23 mouse cellular contexts compared by ENCODE assay signal in the genomic region with DNA sequence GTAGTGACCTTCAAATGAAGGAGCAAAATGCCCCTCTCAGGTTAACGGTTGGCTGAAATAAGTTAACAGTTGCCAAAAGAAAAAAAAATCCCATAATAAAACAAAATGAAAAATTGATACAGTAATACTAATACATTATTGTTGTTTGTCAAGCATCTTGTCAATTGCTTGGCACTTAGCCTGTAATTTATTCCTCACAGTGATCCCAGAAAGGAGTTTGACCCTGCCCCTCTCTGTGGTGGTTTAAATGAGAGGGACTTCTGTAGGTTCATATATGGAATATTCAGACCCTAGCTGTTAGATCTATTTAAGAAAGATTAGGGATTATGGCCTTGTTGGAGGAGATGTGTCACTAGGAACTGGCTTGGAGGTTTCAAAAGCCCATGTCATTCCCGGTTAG. TPM values are rescaled to one million over a fixed set of nuclear protein-coding genes. Genes with fewer than 3 reads are reported as not detected.
DNase-seq lines count a peak whose midpoint lies in the region; ATAC-seq and TF ChIP-seq lines count a peak whose summit lies in the region.
"Had no signal": no experiment of that assay in that cellular context is flagged by ENCODE, and none has a peak within 500 bp of the region (broad histone marks: within the 10 kb centered on the region; RNA-seq: fewer than 3 reads in every experiment).

No protein-coding gene starts in this region.

- no peak for TF ChIP-seq POLR2A in small intestine, adult 2 months (IDR thresholded peaks at IDR 0.05; ENCODE audit: low read depth, low read length)

- no peak overlapping the region for H3K9ac ChIP-seq in liver, embryonic 13.5 days
- H3K9ac ChIP-seq in intestine, postnatal 0 days (ENCODE audit: low read depth, low read length) = peak overlapping the region; percentile 18; the same call in 1 of the 2 replicates
- H3K9ac ChIP-seq: embryonic facial prominence, embryonic 12.5 days; forebrain, embryonic 15.5 days; heart, embryonic 15.5 days; hindbrain, embryonic 13.5 days had no signal

- H3K4me1 ChIP-seq in liver, embryonic 13.5 days (replicated peaks) = no peaks in the 10 kb centered on the region
- H3K4me1 ChIP-seq in intestine, postnatal 0 days (replicated peaks; ENCODE audit: control insufficient read depth, insufficient read depth, low read length) = no peaks in the 10 kb centered on the region
- no peaks in the 10 kb centered on the region; the same call in 1 of the 2 replicates for H3K4me1 ChIP-seq in small intestine, adult 2 months (ENCODE audit: control insufficient read depth, insufficient read depth, insufficient read length, low read length)
- H3K4me1 ChIP-seq: embryonic facial prominence, embryonic 12.5 days; forebrain, embryonic 15.5 days; hindbrain, embryonic 13.5 days had no signal

- H3K36me3 ChIP-seq in liver, embryonic 13.5 days = peaks cover 5% of the 10 kb centered on the region; the same call in 1 of the 2 replicates
- peaks cover 23% of the 10 kb centered on the region for H3K36me3 ChIP-seq in intestine, postnatal 0 days (ENCODE audit: control insufficient read depth, insufficient read depth)
- H3K36me3 ChIP-seq in small intestine, adult 2 months (ENCODE audit: control insufficient read depth, insufficient read depth, low read length) = peaks cover 47% of the 10 kb centered on the region
- H3K36me3 ChIP-seq: embryonic facial prominence, embryonic 12.5 days; forebrain, embryonic 15.5 days; heart, embryonic 15.5 days; hindbrain, embryonic 13.5 days had no signal

- WGBS in liver, embryonic 13.5 days (ENCODE audit: insufficient replicate concordance) = 46% methylated on average over 2 of the region's 2 CpGs
- 60% methylated on average over 2 of the region's 2 CpGs for WGBS in intestine, postnatal 0 days
- WGBS in small intestine, adult 2 months = 38% methylated on average over 2 of the region's 2 CpGs

- no peak for TF ChIP-seq CTCF in intestine, postnatal 0 days (IDR thresholded peaks at IDR 0.05; ENCODE audit: low read depth)
- no peak for TF ChIP-seq CTCF in small intestine, adult 2 months (IDR thresholded peaks at IDR 0.05; ENCODE audit: extremely low read depth, insufficient read length, insufficient replicate concordance, low read depth, low read length)

- H3K4me3 ChIP-seq in liver, embryonic 13.5 days (replicated peaks) = no peak overlapping the region
- no peak overlapping the region for H3K4me3 ChIP-seq in intestine, postnatal 0 days (ENCODE audit: low read depth, low read length)
- peak overlapping the region; percentile 58 for H3K4me3 ChIP-seq in small intestine, adult 2 months (ENCODE audit: low read depth, low read length)
- H3K4me3 ChIP-seq: embryonic facial prominence, embryonic 12.5 days; forebrain, embryonic 15.5 days; heart, embryonic 15.5 days; hindbrain, embryonic 13.5 days had no signal

- no peak overlapping the region for H3K27ac ChIP-seq in liver, embryonic 13.5 days
- H3K27ac ChIP-seq in intestine, postnatal 0 days (ENCODE audit: low read depth, low read length) = peak overlapping the region; percentile 60
- peak overlapping the region; percentile 86 for H3K27ac ChIP-seq in small intestine, adult 2 months (ENCODE audit: insufficient read depth, low read depth, low read length)
- H3K27ac ChIP-seq: embryonic facial prominence, embryonic 12.5 days; forebrain, embryonic 15.5 days; heart, embryonic 15.5 days; hindbrain, embryonic 13.5 days had no signal

- H3K4me2 ChIP-seq in liver, embryonic 13.5 days = 0 out of 2 replicates have a peak overlapping the region, but pooled peaks have one; percentile 29
- peak overlapping the region; percentile 67 for H3K4me2 ChIP-seq in intestine, postnatal 0 days (replicated peaks; ENCODE audit: low read depth)
- H3K4me2 ChIP-seq: embryonic facial prominence, embryonic 12.5 days; forebrain, embryonic 15.5 days; heart, embryonic 11.5 days; heart, embryonic 15.5 days; hindbrain, embryonic 13.5 days had no signal

- H3K27me3 ChIP-seq in liver, embryonic 13.5 days = no peaks in the 10 kb centered on the region
- no peaks in the 10 kb centered on the region for H3K27me3 ChIP-seq in intestine, postnatal 0 days (replicated peaks; ENCODE audit: control insufficient read depth, insufficient read depth, low read length)
- H3K27me3 ChIP-seq in small intestine, adult 2 months (ENCODE audit: control insufficient read depth, insufficient read depth, low read length) = no peaks in the 10 kb centered on the region
- H3K27me3 ChIP-seq: CH12.LX; embryonic facial prominence, embryonic 12.5 days; forebrain, embryonic 15.5 days; heart, embryonic 15.5 days; hindbrain, embryonic 13.5 days; Patski had no signal

- peak; percentile 56 for DNase-seq in kidney, adult 9 months
- no peak for DNase-seq in kidney, adult 8-10 months
- DNase-seq in liver, embryonic 13.5 days = no peak
- DNase-seq in liver = no peak
- no peak for DNase-seq in embryo, embryonic 9.5 days (ENCODE audit: extremely low spot score)
- DNase-seq: adrenal gland, postnatal 25 days; cerebellum, adult 18-20 months; cerebellum, adult 9-11 months; cerebellum, postnatal 36 days; gastrocnemius, postnatal 36 days; heart, adult 18-20 months; heart, postnatal 14 days had no signal

- no peaks in the 10 kb centered on the region for H3K9me3 ChIP-seq in liver, embryonic 13.5 days (replicated peaks)
- no peaks in the 10 kb centered on the region for H3K9me3 ChIP-seq in intestine, postnatal 0 days (ENCODE audit: control insufficient read depth)
- H3K9me3 ChIP-seq: embryonic facial prominence, embryonic 12.5 days; forebrain, embryonic 15.5 days; heart, embryonic 15.5 days; hindbrain, embryonic 13.5 days had no signal

- no peak for ATAC-seq in liver, embryonic 13.5 days (ENCODE audit: low read depth)
- ATAC-seq in intestine, postnatal 0 days = no peak
- ATAC-seq: activated CD4-positive, CD25-positive, alpha-beta regulatory T cell, adult 4 months; forebrain, embryonic 15.5 days; Patski had no signal

RNA-seq across cellular contexts. Expression of gene Aldob, which starts 3.3 kb away (rescaled TPM):
- polyA plus RNA-seq in liver, embryonic 13.5 days (2015; fragmentation: Nextera tagmentation; extraction: Ambion mirVana) = 143 and 163 TPM in 2 replicates
- 1,579 and 1,674 TPM in 2 replicates for polyA plus RNA-seq in intestine, postnatal 0 days (2015; fragmentation: Nextera tagmentation; extraction: Ambion mirVana)
- polyA plus RNA-seq in small intestine, adult 2 months (2012; rRNA removed) = 633 and 1,402 TPM in 2 replicates
- polyA plus RNA-seq: activated CD4-positive, CD25-positive, alpha-beta regulatory T cell, adult 4 months; embryonic facial prominence, embryonic 12.5 days; forebrain, embryonic 11.5 days; hindbrain, embryonic 13.5 days; Patski had no signal

RNA-seq across cellular contexts. Expression of gene Zfp189, which starts 25.1 kb away (rescaled TPM):
- 3.0 and 4.2 TPM in 2 replicates for polyA plus RNA-seq in liver, embryonic 13.5 days (2015; fragmentation: Nextera tagmentation; extraction: Ambion mirVana)
- 2.0 and 2.4 TPM in 2 replicates for polyA plus RNA-seq in intestine, postnatal 0 days (2015; fragmentation: Nextera tagmentation; extraction: Ambion mirVana)
- 0.08 and 0.18 TPM in 2 replicates for polyA plus RNA-seq in small intestine, adult 2 months (2012; rRNA removed)

RNA-seq across cellular contexts. Expression of gene Mrpl50, which starts 25.1 kb away (rescaled TPM):
- polyA plus RNA-seq in liver, embryonic 13.5 days (2015; fragmentation: Nextera tagmentation; extraction: Ambion mirVana) = 57.8 and 74.2 TPM in 2 replicates
- polyA plus RNA-seq in intestine, postnatal 0 days (2015; fragmentation: Nextera tagmentation; extraction: Ambion mirVana) = 46.0 and 46.3 TPM in 2 replicates
- polyA plus RNA-seq in small intestine, adult 2 months (2012; rRNA removed) = 0.46 and 0.98 TPM in 2 replicates

RNA-seq across cellular contexts. Expression of gene Baat, which starts 39.7 kb away (rescaled TPM):
- 0.32 and 0.43 TPM in 2 replicates for polyA plus RNA-seq in liver, embryonic 13.5 days (2015; fragmentation: Nextera tagmentation; extraction: Ambion mirVana)
- polyA plus RNA-seq in intestine, postnatal 0 days (2015; fragmentation: Nextera tagmentation; extraction: Ambion mirVana) = 0.52 and 0.64 TPM in 2 replicates
- 0.39 TPM in 1 of 2 replicates, not detected in the other for polyA plus RNA-seq in small intestine, adult 2 months (2012; rRNA removed)
- polyA plus RNA-seq: activated CD4-positive, CD25-positive, alpha-beta regulatory T cell, adult 4 months; forebrain, embryonic 15.5 days; heart, embryonic 15.5 days; hindbrain, embryonic 13.5 days; Patski had no signal

RNA-seq across cellular contexts. Expression of gene Tmem246, which starts 51.6 kb away (rescaled TPM):
- 9.9 and 10.9 TPM in 2 replicates for polyA plus RNA-seq in liver, embryonic 13.5 days (2015; fragmentation: Nextera tagmentation; extraction: Ambion mirVana)
- polyA plus RNA-seq in intestine, postnatal 0 days (2015; fragmentation: Nextera tagmentation; extraction: Ambion mirVana) = 22.6 and 23.6 TPM in 2 replicates
- 35.6 and 62.3 TPM in 2 replicates for polyA plus RNA-seq in small intestine, adult 2 months (2012; rRNA removed)
- polyA plus RNA-seq: activated CD4-positive, CD25-positive, alpha-beta regulatory T cell, adult 4 months; Patski had no signal

Comparison
In these comparisons a context has a peak if more than half of its experiments do, and no peak if none do; other contexts are left out.
1. RNA of gene Mrpl50, which starts 25.1 kb away (polyA plus RNA-seq): 57.8 to 74.2 TPM in liver, embryonic 13.5 days and 46.0 to 46.3 TPM in intestine, postnatal 0 days; 0.46 to 0.98 TPM in small intestine, adult 2 months; every median in the first group is over 10 times any median in the second.